Mouse (Mus musculus): ENCODE results near the gene Thoc5.

DNA sequence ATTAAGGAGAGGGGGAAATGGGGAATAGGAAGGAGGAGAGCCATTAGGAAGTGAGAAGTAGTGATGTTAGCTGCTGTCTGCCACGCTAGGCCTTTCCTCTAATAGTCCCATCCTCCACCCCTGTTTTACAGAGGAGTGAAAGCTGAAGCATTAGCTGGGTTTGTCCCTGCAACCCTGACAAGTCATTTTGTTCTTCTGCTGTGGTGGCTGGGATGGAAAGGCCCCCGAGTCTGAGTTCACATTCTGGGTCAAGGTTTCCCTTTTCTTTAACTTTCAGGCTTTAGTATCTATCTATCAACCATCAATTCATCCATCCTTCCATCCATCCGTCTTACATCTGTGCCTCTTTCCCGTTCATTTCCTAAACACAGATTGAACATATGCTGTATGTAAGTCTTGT is 14.0 kb upstream of the Thoc5 start:
- TF ChIP-seq POU5F1 (IDR thresholded peaks at IDR 0.05; ENCODE audit: borderline replicate concordance, low read length) (no peak), CTCF (conservative IDR thresholded peaks at IDR 0.05; ENCODE audit: low read length) (no peak), NANOG (IDR thresholded peaks at IDR 0.05; ENCODE audit: borderline replicate concordance, low read length) (no peak)

Data from E14TG2a.4 (cell line).